Mouse (Mus musculus) spleen, embryonic (tissue): ENCODE results near the gene Trmt61a.
"Not testable (repeated sequence)": the region's sequence is repeated elsewhere in the genome, so short reads cannot be mapped to it uniquely, and the experiment has no call there.

Experiments used
- CTCF ChIA-PET: fragments of 350-600 bp; sonication (Branson Sonifier 250); formaldehyde crosslinking; loops from one replicate; lab custom pipeline; 2022; lab: Charles Lee

The Trmt61a gene

DNA sequence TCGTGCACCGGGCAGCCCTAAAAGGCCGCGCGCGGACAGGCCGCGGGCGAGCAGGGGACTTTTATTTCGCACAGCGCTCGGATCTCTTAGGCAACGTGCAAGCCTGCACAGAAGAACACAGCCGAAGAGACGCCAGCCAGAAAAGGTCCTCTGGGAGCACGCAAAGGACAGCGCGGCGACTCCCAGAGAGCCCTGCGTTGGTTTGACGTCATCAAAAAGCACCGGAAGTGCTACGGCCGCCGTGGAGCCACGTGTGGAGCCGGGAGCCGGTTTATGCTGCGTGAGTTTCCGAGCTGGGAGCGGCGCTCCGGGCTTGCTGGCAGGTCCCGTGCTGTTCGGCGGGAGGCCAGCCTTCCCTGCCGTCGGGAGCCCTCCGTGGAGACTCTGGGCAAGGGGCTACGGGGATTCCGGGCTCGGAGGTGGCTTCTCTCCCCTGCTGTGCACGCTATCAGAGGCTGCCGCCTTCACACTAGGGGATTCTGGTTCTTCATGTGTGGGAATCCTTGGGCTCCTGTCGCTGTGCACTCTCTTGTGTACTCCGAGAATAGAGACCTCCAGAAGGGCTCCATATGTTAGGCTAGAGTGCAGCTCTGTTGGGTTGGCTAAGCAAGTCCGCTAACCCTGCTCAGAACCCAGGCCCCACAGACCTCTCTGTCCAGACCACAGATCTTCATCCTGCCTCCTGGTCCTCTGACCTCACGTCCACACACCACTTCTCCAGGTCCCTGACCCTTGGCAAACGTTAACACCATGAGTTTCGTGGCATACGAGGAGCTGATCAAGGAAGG lies at the start of gene Trmt61a:
Gene Trmt61a (plus strand): TSS at position 224 of the 788 bp plus-strand sequence.
- CTCF ChIA-PET = interaction anchor here (1.0 kb wide), 1 partner anchor 19 kb away, joined by 4 read pairs; no protein-coding TSS in a partner anchor

DNA sequence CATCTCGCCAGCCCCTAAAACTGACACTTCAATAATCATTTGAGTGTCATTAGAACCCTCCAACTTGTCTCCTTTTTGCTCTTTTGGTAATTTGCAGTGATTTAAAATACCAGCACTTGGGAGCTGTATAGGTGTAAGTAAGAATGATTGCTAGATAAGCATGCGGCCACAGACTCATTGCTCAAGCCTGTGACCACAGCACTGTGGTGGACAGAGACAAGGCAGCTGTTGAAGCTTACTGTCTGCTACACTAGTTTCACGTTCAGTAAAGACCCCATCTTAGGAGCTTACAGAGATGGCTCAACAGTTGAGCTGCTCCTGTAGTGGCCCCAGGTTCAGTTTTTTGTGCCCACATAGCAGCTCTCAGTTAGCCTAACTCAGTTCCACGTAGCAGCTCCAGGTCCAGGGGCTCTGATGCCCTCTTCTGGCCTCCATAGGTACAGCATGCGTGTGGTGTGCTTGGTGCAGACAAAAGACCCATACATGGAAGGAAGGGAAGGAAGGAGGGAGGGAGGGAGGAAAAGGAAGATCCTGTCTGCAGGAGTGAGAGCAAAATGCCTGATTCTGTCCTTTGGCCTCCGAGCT lies 29.8 kb upstream of the Trmt61a start:
- CTCF ChIA-PET = no interaction called here

DNA sequence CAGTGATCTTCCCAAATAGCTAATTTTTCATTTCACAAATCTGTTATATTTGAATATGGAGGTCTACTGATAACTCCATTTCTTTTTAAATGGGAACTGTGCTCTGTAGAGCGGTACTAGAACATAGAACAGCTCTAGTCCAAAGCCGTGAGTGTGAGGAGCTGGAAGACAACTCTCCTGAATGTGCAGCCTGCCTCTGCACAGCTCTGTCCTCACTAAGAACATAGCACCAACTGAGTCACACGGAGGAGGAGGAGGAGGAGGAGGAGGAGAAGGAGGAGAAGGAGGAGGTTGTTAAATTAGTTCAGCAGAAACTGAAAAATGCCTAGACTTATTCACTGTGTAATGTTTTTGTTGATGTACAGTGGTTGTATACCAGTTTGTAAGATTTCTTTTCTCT lies 25.0 kb upstream of the Trmt61a start:
- CTCF ChIA-PET = interaction anchor here (0.5 to 1.3 kb wide), 2 partner anchors 22 to 85 kb away, joined by 4 to 23 read pairs; no protein-coding TSS in a partner anchor

DNA sequence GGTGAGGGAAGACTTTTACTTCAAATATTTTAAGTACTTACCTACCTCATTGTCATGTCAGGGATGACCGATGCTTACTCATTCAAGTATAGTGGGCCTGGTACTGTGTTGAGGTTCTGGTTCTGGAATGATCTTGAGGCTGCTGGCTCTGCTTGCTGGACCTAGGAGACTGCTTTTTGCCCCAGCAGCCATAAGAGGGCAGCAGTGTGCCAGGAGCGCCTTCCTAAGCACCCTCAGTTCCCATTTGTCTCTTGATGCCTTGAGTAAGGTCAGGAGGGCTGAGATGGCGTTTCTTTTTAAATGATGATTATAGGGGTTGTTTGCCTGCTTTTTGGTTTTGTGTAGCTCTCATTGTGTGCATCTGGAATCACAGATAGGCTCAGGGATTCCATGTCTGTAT lies 24.5 kb upstream of the Trmt61a start:
- CTCF ChIA-PET = interaction anchor here (0.5 to 1.3 kb wide), 2 partner anchors 22 to 84 kb away, joined by 4 to 23 read pairs; no protein-coding TSS in a partner anchor

DNA sequence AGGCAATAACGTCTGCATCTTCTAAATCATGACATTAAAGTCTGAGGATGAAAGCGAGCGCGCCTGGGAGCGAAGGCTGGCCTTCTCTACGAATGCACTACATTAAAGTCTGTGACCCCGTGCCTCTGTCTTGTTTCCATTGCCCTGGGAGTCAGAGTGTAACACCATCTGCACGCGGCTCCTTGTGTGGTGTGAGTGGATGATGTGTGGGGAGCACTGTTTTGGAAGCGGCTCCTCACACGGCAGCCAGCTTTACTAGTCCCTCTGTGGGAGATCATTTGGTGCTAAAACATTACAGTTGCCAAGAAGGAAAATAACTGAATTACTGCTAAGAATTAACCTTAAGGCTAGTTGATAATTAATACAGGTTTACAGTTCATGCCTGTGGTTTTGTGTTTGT lies 22.2 kb upstream of the Trmt61a start:
- CTCF ChIA-PET = interaction anchor here (0.7 kb wide), 1 partner anchor 289 kb away, joined by 5 read pairs; no protein-coding TSS in a partner anchor

DNA sequence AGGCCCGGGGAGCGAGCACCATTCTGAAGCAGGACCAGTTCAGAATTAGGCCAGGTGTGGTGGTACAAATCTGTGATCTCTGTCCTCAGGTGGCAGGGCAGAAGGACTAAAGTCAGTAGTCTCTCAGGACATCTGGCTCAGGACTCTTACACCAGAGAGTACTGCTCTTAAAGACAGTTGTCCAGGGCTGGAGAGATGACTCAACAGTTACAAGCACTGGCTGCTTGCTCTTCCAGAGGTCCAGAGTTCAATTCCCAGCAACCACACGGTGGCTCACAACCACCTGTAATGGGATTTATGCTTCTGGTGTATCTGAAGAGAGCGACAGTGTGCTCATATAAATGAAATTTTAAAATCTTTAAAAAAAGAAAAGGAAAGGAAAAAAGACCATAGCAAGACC lies 18.6 kb upstream of the Trmt61a start:
- CTCF ChIA-PET = no interaction called here

DNA sequence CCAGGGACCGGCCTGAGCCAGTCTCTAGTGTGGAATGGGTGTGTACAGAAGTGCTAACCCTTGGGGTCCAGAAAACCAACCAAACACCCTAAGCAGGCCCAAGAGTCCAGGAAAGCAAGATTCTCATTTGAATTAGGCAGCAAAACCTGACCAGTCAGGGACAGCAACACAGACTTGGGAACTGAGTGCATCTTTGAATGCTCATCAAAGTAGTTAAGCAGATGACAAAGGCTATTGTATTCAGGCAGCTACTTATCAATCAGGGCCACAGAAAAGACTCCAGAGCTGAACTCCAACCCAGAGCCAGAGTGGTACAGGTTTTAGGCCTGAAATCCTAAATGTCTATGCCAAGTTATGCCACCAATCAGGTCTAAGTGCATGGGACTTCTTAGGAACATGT lies 17.3 kb upstream of the Trmt61a start:
- CTCF ChIA-PET = no interaction called here

DNA sequence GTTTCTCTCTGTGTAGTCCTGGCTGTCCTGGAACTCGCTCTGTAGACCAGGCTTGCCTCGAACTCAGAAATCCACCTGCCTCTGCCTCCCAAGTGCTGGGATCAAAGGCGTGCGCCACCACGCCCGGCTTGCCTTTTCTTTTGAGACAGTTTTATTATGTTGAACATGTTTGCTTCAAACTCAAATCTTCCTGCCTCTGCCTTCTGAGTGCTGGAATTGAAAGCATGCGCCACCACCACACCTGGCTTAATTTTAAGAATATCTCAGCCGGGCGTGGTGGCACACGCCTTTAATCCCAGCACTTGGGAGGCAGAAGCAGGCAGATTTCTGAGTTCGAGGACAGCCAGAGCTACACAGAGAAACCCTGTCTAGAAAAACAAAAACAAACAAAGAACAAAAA lies 16.4 kb upstream of the Trmt61a start:
- CTCF ChIA-PET = not testable (repeated sequence)

DNA sequence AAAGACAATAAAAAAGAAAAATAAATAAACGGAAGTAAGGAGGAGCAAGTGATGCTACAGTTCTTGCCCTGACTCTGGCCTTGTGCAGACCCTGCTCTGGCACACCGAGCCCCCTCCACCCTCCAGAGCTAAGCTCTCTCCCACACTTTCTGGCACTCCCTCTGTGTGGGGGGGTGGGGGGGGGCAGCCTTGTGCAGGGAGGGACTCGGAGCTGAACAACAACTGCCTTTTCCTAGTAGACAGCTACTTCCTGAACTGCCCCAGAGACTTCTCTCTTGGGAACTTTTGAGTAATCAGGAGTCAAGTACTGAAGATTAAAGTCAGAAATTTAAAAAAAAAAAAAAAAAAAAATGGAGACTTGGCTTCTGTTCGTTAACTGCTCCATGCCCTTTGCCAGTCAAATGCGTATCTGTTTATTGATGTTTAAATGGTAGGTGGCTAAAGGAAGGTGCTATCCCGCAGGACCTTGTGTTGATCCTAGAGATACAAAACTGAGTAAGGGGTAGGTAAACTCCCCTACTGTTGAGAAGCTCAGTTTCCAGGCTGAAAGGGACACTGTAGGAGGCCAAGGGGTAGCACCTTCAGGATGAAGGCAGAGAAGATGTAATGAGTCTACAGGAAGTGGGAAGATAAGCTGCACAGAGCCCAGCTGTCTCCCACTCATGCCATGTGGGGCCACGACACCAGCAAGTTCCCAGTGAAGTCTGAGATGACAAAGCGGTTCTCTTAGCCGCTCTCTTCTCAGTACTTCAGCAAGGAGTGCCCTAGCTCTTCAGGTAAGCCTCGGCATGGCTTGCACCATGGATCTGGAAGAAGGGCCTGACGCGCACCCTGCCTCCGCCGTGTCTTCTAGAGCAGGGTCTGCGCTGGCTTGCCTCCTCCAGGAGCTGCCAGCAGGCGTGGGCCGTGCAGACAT lies 14.4 kb upstream of the Trmt61a start:
- CTCF ChIA-PET = no interaction called here

DNA sequence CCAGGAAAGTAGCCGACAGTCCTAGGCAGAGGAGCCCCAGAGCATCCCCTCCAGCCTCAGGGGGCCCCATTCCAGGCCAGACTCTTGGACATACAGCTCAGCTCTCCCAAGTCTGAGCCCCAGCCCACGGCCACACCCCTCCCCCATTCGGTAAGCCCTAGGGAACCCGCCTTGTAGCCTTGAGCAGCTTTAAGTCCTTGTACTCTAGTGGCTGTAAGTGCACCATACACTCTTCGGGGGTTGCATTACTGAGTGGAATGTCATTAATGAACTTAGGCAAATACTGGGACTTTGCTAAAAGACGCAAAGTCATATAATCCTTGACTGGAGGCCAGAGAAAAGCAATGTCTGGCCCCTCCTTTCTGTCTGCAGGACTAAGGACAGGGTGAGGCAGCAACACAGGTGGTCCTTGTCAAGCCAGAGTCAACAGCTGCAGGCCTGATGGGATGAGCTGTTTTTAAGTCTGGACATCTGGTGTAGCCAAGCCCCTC lies 13.7 kb upstream of the Trmt61a start:
- CTCF ChIA-PET = no interaction called here

DNA sequence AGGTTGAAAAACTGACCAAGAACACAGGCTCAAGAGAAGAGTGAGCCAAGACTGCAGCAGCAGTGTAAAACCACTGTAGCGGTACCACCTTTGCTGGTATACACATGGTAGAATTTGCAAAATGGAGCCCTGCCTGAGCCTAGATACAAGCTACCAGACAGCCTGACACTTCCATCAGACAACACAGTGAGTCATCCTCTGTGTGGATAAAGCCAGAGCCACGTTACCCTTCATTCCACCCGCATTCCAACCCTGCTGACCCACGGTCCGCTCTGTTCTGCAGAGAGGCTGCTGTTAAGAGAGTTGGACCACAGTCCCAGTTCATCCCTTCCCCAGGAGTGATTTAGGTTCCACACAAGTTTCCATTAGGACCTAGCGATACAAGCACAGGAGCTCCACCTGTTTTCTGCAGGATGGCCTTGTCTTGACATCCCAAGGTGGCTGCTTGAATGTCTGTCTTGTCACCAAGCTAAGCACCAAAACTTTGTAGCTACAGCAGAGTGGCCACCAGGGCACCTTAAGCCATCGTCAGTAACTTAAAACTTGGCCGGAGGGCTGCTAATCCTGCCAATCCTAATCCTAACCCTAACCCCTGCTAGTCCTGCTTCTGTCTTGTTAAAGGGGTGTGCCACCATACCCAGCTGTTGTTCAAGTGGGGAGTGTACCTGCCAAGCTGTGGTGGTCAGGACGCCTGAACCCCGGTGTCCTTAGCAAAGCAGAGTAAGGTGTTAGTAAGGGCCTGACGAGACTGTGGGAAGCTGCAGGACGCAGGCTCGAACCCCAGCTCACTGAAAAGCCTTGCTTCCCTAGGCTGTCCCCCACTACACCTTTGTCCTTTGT lies 12.6 kb upstream of the Trmt61a start:
- CTCF ChIA-PET = interaction anchor here (1.5 kb wide), 1 partner anchor 31 kb away, joined by 4 read pairs; no protein-coding TSS in a partner anchor

DNA sequence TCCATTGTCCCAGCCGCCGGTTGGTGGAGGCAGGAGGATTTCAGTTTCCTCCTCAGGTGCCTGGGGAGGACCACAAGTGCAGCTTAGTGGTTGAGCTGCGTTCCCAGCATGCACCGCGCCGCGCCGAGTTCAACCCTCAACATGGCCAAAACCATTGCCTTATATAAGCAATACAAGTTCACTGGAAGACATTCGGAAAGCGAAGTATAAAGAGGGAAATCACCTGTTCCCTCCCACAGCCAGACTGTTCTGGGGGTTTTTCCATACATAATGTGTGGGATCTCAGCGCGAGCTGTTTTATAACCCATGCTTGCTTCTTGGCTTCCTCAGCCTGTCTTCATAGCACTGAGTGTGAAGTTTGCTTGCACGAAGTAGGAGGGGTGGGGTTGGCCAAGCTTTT lies 11.5 kb upstream of the Trmt61a start:
- CTCF ChIA-PET = interaction anchor here (1.2 to 1.5 kb wide), 2 partner anchors 9 to 30 kb away, joined by 3 to 4 read pairs; no protein-coding TSS in a partner anchor

DNA sequence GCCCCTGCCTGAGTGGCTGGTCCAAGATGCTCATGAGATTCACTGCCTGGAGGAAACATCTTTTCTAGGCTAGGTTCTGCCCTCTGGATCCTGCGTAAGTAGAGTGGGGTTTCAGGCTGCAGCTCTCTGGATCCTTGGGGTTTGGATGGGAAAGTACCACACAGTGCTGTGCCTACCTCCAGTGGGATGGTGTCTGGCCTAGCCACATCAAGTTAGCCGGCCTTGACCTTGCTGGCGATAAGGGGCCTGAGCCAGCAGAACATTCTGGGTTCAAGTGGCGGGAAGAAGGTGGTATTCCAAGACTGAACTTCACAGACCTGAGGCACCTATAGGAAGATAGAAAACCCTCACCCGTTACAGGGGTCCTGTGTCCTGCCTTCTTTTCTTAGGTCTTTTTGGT lies 10.5 kb upstream of the Trmt61a start:
- CTCF ChIA-PET = interaction anchor here (1.2 kb wide), 1 partner anchor 10 kb away, joined by 3 read pairs; no protein-coding TSS in a partner anchor

DNA sequence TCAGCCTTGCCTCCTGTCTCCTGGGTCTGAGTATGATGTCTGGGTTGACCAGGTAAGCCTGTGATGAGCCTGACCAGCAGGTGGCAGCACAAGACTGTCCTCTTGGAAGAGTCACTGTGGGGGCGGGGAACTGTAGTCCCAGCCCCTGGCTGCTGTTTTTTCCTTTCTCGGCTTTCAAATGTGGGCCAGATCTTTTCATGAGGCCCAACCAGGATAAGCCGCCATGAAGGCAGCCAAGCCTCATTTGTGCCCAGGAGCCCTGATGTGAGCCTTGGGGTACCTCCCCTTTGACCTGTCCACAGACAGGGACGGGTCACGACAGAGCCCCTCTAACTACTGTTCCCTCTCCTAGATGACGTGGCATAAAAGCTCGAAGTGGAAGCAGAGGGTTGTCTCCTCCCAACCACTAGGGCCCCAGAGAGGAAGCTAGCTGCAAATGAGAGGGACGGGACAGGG lies 9.4 kb upstream of the Trmt61a start:
- CTCF ChIA-PET = interaction anchor here (0.6 to 0.7 kb wide), 3 partner anchors 28 to 271 kb away, joined by 3 read pairs; no protein-coding TSS in a partner anchor

DNA sequence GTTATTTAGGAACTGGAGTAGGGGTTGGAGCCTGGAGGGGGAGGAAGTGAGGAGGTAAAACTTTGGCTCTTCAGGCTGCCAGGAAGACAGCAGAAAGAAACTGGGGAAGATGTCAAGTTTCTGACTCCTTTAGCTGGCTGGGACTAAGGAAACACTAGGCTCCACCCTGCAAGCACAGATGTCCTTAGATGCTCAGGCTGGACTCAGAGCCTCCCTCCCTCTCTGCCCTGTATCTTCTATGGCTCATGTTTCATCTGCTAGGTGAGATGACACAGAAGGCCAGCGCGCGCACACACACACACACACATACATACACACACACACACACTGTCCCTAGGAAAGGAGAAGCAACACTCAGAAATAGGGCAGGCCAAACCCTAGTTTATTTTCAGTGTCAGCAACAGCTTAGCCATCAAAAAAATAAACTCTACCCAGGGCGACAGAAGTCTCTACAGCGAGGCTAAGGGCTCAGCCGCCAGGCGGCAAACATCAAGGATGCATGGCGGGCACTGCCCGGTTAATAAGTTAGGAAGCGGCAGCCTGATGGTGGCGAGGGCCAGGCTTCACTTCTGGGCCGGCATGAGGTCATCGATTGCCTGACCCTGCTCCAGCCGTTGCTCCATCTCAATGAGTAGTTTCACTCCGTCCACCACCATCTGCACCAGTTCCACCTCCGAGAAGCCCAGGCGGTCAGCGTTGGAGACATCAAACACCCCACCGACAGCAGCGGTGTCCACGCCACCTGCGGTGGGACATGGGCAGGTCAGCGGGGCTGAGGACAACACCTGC lies 8.7 kb upstream of the Trmt61a start:
- CTCF ChIA-PET = interaction anchor here (0.6 to 0.7 kb wide), 3 partner anchors 27 to 271 kb away, joined by 3 read pairs; no protein-coding TSS in a partner anchor

DNA sequence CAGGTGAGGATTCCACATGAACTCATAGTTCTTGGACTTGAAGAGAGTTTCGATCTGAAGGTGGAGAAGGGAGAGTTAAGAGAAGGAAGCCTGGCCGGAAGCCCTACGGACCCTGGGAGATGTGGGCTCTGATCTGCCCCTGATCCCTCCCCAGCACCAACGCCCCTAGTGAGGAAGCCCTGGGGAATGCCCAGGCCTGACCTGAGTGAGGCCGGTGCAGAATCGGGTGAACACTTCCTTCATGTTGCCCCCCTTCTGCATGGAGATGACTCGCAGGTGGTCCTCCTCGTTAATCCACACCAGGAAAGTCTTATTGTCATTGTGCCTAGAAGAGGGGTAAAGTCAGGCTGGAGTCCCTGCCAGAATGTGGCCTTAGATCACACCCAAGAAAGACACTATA lies 7.9 kb upstream of the Trmt61a start:
- CTCF ChIA-PET = no interaction called here

DNA sequence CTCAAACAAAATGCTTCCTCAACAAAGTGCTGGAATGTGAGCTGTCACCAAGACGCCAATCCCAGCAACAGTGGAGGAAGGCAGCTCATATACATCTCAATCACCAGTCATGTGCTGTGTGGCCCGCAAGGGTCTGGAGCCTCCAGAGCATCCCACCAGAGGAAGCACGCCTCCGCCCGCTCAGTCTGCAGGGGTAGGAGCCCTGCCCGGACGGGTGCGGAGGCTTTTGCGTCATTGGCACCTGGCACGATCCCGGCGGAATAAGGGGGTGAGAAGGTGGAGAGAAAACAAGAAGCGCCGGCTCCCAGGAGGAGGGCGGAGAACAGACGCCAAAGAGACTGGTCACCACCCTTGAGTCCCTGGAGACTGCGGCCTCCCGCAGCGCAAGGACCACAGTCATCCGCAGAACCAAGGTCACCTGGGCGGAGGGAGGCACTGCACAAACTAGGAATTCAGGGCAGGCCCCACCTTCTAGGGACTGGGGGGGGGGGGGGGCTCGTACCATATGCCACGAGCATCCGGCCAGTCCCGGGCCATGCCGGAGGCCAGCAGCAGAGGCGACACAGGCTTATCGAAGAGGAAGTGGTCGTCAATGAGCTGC lies 7.4 kb upstream of the Trmt61a start:
- CTCF ChIA-PET = interaction anchor here (0.7 kb wide), 1 partner anchor 110 kb away, joined by 5 read pairs; no protein-coding TSS in a partner anchor

DNA sequence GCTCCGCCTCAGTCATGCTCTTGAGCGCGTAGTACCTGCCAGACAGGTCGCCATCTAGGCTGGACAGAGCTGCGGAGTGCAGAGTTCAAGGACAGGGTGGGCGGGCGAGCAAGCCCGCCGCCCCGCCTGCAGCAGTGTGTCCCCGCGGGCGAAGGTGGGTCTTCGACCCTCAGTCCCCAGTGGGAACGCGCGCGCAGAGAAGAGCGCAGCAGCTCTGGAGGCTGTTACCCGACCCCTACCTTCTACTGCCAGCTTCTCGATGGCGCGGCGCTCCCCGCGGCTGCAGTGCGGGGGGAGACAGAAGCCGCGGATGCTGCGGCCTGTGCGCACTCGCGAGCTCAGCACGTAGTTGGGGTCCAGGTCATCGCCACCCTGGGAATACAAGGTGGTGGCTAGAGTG lies 6.9 kb upstream of the Trmt61a start:
- CTCF ChIA-PET = interaction anchor here (0.7 kb wide), 1 partner anchor 110 kb away, joined by 5 read pairs; no protein-coding TSS in a partner anchor

DNA sequence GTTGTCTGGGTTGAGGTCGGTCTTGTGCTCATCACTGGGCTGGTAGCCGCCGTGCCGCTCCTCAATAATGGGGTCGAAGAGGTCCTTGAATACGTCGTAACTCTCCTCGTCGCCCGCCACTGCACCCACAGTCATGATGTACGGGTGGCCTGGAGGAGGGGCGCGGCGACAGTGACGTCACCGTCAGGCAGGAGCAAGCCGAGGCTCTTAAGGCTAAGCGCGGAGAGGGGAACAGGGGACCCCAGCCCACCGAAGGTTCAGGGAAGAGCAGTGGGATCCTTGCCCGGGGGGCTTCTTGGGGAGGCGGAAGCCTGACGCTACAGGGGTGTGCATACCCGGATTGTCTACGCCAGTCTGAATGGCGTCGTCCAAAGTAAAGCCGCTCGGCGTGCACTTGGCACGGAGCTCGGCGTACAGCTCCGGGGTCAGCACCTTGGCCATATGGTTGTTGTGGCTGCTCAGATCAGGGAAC lies 6.4 kb upstream of the Trmt61a start:
- CTCF ChIA-PET = no interaction called here
